Mouse (Mus musculus): Measurements from ENCODE around the gene Ttbk2. TPM values are rescaled to one million over a fixed set of nuclear protein-coding genes. Genes with fewer than 3 reads are reported as not detected.
A peak's percentile ranks its signal among the peaks of the same experiment; 100 is the strongest.

Gene Ttbk2
- polyA plus RNA-seq, 1 experiment = 1.5 TPM

DNA sequence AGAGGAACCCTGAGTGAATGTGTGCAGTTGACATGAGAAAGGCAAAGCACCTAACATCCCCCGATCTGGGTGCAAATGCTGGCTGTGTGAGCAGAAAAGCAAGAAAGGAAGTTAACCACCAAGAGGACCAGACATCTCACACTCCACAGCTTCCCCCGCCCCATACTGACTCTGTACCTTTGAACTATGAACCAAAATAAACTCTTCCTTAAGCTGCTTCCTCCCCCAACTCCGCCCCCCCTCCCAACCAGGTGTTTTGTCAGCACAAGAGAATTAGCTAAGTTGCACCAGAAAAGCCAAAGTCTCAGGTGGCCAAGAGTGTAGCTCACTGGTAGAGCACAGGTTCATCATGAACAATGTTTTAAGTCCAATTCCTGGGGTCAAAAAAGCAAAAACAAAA, 2.7 kb upstream of the Ttbk2 start:
- H3K4me1 ChIP-seq = peaks cover 33% of the 10 kb centered on the region
- H3K27me3 ChIP-seq (replicated peaks) = no peaks in the 10 kb centered on the region
- TF ChIP-seq FLI1 (IDR thresholded peaks at IDR 0.05; ENCODE audit: low read length) (no peak), GATA1 (IDR thresholded peaks at IDR 0.05; ENCODE audit: borderline replicate concordance, low read length) (no peak)
- H3K9me3 ChIP-seq = no peaks in the 10 kb centered on the region
- no peak overlapping the region for H3K4me3 ChIP-seq (replicated peaks)
- peaks cover 1% of the 10 kb centered on the region for H3K36me3 ChIP-seq (replicated peaks; ENCODE audit: low read length)

- no peak for TF ChIP-seq GATA1 (IDR thresholded peaks at IDR 0.05; ENCODE audit: borderline replicate concordance, low read length)
- no peak for TF ChIP-seq FLI1 (IDR thresholded peaks at IDR 0.05; ENCODE audit: low read length)
- Histone ChIP-seq H3K27me3 (replicated peaks) (no peaks in the 10 kb centered on the region), H3K9me3 (no peaks in the 10 kb centered on the region), H3K36me3 (replicated peaks; ENCODE audit: low read length) (no peaks in the 10 kb centered on the region), H3K4me1 (peaks cover 38% of the 10 kb centered on the region), H3K4me3 (replicated peaks) (no peak overlapping the region)
Measured at GRCm38 (mm10) chr2:120852626-120853025, 2.2 kb upstream of the Ttbk2 start.

GRCm38 (mm10) chr2:120849449-120850423, 668 bp downstream of the Ttbk2 start, which contains the start of gene Cdan1:
Cdan1 (minus strand) TSS chr2:120850128.
- Histone ChIP-seq H3K9me3 (no peaks in the 10 kb centered on the region), H3K4me3 (replicated peaks) (peak within 1 kb of the TSS; percentile 94), H3K27me3 (replicated peaks) (no peaks in the 10 kb centered on the region), H3K36me3 (replicated peaks; ENCODE audit: low read length) (no peaks in the 10 kb centered on the region), H3K4me1 (peaks cover 39% of the 10 kb centered on the region)
- no peak for TF ChIP-seq FLI1 (IDR thresholded peaks at IDR 0.05; ENCODE audit: low read length)
- TF ChIP-seq GATA1 (IDR thresholded peaks at IDR 0.05; ENCODE audit: borderline replicate concordance, low read length) = no peak

- TF ChIP-seq FLI1 (IDR thresholded peaks at IDR 0.05; ENCODE audit: low read length) = no peak
- no peak for TF ChIP-seq GATA1 (IDR thresholded peaks at IDR 0.05; ENCODE audit: borderline replicate concordance, low read length)
- Histone ChIP-seq H3K9me3 (no peaks in the 10 kb centered on the region), H3K36me3 (replicated peaks; ENCODE audit: low read length) (no peaks in the 10 kb centered on the region), H3K4me3 (replicated peaks) (no peak overlapping the region), H3K27me3 (replicated peaks) (no peaks in the 10 kb centered on the region), H3K4me1 (peaks cover 27% of the 10 kb centered on the region)
Measured at GRCm38 (mm10) chr2:120845280-120845679, 5.1 kb downstream of the Ttbk2 start.

DNA sequence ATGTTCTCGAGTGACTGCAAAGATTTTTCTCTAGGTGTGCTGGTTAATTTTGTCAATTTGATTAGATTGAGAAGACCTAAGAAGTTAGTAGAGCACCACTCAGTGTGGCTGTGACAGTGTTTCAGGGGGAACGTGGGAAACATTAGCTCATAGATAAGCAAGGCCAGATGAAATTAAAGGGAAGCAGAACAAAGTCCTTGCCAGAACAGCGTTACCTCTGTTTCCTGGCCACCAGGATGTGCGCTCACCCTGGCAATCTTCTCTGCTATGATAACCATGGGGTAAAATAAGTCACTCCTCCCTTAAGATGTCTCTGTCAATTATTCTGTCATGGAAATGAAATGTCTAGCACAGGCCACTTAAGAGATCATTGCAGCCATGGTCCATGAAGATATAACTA, 6.4 kb downstream of the Ttbk2 start:
- no peak overlapping the region for H3K4me3 ChIP-seq (replicated peaks)
- peaks cover 22% of the 10 kb centered on the region for H3K4me1 ChIP-seq
- H3K27me3 ChIP-seq (replicated peaks) = no peaks in the 10 kb centered on the region
- TF ChIP-seq FLI1 (IDR thresholded peaks at IDR 0.05; ENCODE audit: low read length) = no peak
- TF ChIP-seq GATA1 (IDR thresholded peaks at IDR 0.05; ENCODE audit: borderline replicate concordance, low read length) = no peak
- H3K36me3 ChIP-seq (replicated peaks; ENCODE audit: low read length) = no peaks in the 10 kb centered on the region
- no peaks in the 10 kb centered on the region for H3K9me3 ChIP-seq

- Histone ChIP-seq H3K9me3 (0 out of 2 replicates have a peak, but pooled peaks cover 2% of the 10 kb centered on the region), H3K4me3 (replicated peaks) (no peak overlapping the region), H3K27me3 (replicated peaks) (no peaks in the 10 kb centered on the region), H3K36me3 (replicated peaks; ENCODE audit: low read length) (peaks cover 2% of the 10 kb centered on the region), H3K4me1 (peaks cover 15% of the 10 kb centered on the region)
- TF ChIP-seq GATA1 (IDR thresholded peaks at IDR 0.05; ENCODE audit: borderline replicate concordance, low read length) (no peak), FLI1 (IDR thresholded peaks at IDR 0.05; ENCODE audit: low read length) (no peak)
Measured at GRCm38 (mm10) chr2:120841211-120841610, 9.2 kb downstream of the Ttbk2 start.

DNA sequence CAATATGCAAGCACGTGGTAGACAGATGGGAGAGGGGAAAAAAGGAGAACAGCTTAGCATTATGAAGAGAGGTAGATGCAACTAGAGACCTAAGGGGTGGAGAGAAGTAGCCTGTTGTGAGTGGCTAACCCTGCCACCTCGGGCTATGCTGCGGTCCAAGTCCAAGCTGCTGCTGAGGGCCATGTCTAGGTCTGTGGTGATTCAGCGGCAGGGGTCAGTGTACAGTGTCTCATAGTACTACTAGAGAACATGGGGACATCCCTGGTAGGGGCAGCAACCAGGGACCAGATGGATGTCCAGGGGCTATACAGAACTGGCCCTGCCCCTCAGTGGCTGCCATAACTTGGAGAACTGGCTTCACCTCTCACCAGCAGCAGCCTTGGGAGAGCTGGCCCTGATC, 15.2 kb downstream of the Ttbk2 start:
- H3K27me3 ChIP-seq (replicated peaks) = no peaks in the 10 kb centered on the region
- TF ChIP-seq GATA1 (IDR thresholded peaks at IDR 0.05; ENCODE audit: borderline replicate concordance, low read length) (no peak), FLI1 (IDR thresholded peaks at IDR 0.05; ENCODE audit: low read length) (no peak)
- H3K4me1 ChIP-seq = peaks cover 11% of the 10 kb centered on the region
- peak overlapping the region; percentile 1 for H3K4me3 ChIP-seq (replicated peaks)
- peaks cover 12% of the 10 kb centered on the region for H3K36me3 ChIP-seq (replicated peaks; ENCODE audit: low read length)
- 0 out of 2 replicates have a peak, but pooled peaks cover 2% of the 10 kb centered on the region for H3K9me3 ChIP-seq

DNA sequence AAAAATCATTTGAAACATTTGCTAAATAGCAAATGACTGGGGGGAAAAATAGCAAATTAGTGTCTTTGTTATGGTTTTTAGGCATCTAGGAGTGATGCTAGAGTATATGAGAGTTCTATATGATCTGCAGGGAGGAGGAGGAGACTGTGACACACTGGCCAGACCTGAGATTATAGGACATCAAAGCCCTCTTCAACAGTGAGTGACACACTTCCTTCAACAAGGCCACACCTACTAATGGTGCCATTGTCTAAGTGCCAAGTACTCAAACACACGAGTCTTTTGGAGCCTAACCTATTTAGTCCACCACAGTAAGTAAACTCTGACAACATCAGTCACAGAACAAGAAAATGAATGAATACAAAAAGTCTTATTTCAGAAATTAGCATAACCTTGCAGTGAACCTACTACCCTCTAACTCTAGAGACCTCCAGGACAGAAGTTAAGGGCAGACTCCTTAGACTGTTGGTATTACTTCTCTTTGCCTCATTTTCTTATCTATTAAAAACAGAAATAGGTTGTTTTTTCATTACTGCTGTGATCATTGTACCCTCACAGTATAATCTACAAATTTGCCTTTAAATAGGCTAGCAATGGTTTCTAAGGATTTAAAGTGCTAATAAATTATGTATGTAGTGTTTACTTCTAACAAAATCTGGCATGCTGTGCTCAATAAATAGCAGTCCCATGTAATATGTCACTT, 23.3 kb downstream of the Ttbk2 start:
- no peak for TF ChIP-seq GATA1 (IDR thresholded peaks at IDR 0.05; ENCODE audit: borderline replicate concordance, low read length)
- no peak for TF ChIP-seq FLI1 (IDR thresholded peaks at IDR 0.05; ENCODE audit: low read length)

DNA sequence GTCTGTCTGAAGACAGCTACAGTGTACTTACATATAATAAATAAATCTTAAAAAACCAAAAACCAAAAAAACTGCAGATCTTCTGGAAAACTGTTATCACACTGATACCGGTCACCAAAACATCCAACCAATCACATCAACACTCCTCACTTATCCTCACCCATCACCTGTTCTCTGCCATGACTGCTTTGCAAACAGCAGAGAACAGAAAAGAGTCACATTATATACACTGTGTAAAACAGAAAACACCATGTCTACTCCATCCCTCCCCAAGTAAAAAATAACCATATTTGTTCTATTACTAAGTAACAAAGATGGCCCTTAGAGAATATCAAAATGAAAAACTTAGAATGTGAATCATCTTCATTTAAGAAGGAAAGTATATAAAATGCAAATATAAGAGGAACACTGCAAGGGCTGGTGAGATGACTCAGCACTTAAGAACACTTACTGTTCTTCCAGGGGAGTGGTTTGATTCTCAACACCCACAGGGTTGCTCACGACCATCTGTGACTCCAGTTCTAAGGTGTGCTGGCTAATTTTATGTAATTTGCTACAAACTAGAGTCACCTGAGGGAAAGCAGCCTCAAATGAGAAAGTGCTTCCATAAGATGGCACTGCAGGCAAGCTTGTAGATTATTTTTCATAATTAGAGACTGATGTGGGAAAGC, 80.0 kb downstream of the Ttbk2 start:
- Histone ChIP-seq H3K4me1 (peaks cover 12% of the 10 kb centered on the region), H3K4me3 (replicated peaks) (no peak overlapping the region), H3K27me3 (replicated peaks) (no peaks in the 10 kb centered on the region), H3K9me3 (no peaks in the 10 kb centered on the region), H3K36me3 (replicated peaks; ENCODE audit: low read length) (peaks cover 50% of the 10 kb centered on the region)
- TF ChIP-seq FLI1 (IDR thresholded peaks at IDR 0.05; ENCODE audit: low read length) (no peak), GATA1 (IDR thresholded peaks at IDR 0.05; ENCODE audit: borderline replicate concordance, low read length) (no peak)

More for the DNA sequence above, 23.3 kb downstream of the Ttbk2 start:
- Histone ChIP-seq H3K4me3 (replicated peaks) (no peak overlapping the region), H3K4me1 (peaks cover 9% of the 10 kb centered on the region; the same call in 1 of the 2 replicates), H3K36me3 (replicated peaks; ENCODE audit: low read length) (peaks cover 14% of the 10 kb centered on the region), H3K9me3 (peaks cover 4% of the 10 kb centered on the region; the same call in 1 of the 2 replicates), H3K27me3 (replicated peaks) (no peaks in the 10 kb centered on the region)
